Mouse (Mus musculus) spleen, postnatal 4 days (tissue): ENCODE data around the gene Gm5483.
"Not testable (repeated sequence)": the region's sequence is repeated elsewhere in the genome, so short reads cannot be mapped to it uniquely, and the experiment has no call there.

Experiments used
- DNase-seq, 2 experiments: peaks; one replicate each; pipeline ENCODE4 v3.0.0; 2022; ENCODE audit warnings: low spot score in 2 of 2

The Gm5483 gene

GRCm38 (mm10) chr16:36183912-36184311 lies at the start of gene Gm5483:
TSS of gene Gm5483 (plus strand) at chr16:36184212.
- not testable (repeated sequence) for DNase-seq

DNA sequence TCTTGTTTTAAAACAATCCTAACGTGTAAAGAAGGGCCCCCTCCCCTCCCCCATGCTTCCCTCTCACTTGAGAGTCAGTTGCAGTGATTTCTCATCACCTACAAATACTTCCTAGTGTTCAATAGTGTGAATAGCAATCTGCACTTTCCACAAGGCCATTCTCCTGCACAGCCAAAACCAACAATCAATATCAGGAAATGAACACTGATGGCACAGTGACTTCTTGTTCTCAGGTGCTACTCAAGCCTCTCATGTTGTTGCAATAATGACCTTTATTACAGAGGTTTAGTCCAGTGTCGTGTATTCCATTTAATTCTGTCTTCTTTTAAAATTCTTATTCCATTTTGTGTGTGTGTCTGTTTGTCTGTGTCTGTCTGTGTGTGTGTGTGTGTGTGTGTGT lies 45.8 kb upstream of the Gm5483 start:
- DNase-seq: no peak

GRCm38 (mm10) chr16:36156402-36156975 lies 27.5 kb upstream of the Gm5483 start, which contains the start of gene Stfa2l1:
TSS of gene Stfa2l1 (plus strand) at chr16:36156811.
- DNase-seq: no peak

- DNase-seq: not testable (repeated sequence)
Measured at GRCm38 (mm10) chr16:36167841-36168240, 16.2 kb upstream of the Gm5483 start.

DNA sequence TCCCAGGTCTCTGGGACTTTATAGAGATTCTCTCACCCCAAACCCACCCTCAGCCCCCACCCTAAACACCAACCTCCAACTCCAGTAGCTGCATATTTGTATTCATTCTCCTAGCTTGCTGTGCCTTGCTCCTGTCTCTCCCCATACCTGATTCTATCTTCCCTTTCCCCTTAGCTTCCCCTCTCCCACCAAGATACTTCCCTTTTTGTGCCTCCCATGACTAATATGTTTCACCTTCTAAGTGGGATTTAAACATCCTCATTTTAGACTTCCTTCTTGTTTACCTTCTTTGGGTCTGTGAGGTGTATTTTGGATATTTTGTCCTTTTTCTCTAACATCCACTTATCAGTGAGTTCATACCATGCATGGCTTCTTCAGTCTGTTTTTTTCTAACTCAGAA lies 7.9 kb upstream of the Gm5483 start:
- no peak for DNase-seq

DNA sequence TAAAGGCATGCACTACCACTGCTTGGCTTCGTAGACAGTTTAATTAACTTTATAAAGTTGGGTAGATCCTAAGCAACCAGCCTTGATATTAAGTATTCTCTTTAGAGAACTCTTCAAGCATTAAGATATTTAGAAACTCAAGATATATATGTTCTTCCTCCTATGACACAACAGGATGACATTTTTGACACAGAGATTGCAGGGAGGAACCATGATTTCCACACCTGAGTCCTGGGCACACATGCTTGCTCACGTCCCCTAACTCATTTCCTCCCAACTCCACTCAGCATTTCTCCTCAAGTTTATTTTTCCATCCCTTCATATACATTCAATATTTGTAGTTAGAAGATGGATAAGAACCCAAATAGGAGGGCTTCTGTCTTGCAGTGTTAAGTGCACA lies 4.1 kb upstream of the Gm5483 start:
- no peak for DNase-seq

DNA sequence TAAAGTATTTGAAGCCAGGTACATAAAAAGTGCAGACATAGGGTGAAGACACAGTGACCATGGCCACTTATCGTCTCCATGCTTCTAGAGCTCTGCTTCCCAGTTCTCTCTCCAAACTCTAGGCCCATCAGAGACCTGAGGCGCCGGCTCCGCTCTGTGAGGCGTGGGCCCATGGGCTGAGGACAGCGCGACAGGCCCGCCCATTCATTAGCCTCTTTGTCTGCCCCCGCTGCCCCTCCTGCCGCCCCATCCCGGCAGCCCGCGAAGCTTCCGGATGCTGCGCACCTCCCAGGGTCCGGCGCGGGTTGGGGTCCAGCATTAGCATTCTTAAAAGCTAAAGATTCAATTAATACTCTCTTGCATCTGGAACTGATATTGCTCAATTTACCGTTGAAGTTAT lies 15.2 kb downstream of the Gm5483 start:
- no peak for DNase-seq

GRCm38 (mm10) chr16:36203846-36204245 lies 19.8 kb downstream of the Gm5483 start:
- no peak for DNase-seq

DNA sequence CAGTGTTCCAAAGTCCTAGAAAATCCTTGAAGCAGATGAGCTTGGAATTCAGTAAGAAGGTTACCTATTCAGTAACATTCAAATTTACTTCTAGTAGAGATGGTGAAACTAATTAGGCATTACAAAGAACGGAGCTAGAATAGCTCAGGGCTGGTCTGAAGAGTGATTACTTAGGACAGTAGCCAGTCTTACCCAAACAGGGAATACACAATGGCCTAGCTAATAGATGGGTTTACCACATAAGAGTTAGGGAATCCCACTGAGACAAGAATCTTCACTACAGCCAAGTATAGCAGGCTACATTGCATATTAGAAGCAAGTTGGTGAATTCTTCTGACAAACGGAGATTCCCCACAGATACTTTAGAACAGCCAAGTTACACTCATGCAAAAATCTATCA lies 21.7 kb downstream of the Gm5483 start:
- not testable (repeated sequence) for DNase-seq

- no peak for DNase-seq
Measured at GRCm38 (mm10) chr16:36209967-36210453, 26.0 kb downstream of the Gm5483 start, which contains the start of gene Gm5416. TSS of gene Gm5416 (plus strand) at chr16:36210403.

- DNase-seq: not testable (repeated sequence)
Measured at GRCm38 (mm10) chr16:36221168-36221567, 37.2 kb downstream of the Gm5483 start, which contains the start of gene 2010005H15Rik. TSS of gene 2010005H15Rik (plus strand) at chr16:36221468.
